Mouse (Mus musculus): ENCODE measurements at regions not wholly inside any gene's neighbourhood (a gene's known extent, or its start where the extent isn't known, plus 50 kb on each side); places are given as distances from the start of the nearest gene placed in this dataset.

DNA sequence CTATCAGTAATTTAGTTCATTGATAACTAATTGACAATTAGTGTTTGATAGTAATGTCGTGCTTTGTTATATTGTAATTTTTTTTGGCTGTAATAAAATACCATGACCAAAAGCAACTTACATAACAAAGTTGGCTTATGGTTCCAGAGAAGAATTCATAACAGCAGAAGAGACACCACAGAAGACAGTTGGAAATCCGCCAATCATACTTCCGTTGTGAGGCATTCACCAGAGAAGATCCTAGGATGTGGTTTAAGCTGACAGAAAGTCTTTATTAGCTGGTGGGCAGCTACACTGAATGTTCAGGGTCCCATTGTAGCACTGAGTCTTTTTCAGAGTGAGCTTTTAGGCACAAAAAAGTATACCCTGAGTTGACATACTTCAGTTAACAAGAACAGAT is 109.9 kb downstream of the Sec23a start:
- in situ Hi-C loops (cut with MboI, MseI): no loop called here

DNA sequence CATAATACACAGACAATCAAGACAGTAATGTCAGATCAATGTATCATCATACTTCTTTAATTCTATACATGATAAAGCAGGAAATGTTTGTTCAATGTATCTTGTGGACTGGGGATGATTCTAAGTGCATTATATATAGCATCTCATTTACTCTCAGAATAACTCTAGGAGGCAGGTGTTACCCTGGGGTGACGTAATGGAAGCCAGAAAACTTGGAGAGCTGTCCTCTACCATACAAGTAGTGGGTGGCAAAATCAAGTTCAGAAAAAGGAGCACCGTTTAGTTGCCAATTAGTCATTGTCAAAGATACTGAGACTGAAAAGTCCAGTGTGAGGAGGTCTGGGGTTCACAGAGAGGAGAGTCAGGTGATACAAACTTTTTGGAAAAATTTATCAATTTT is 136.0 kb downstream of the Sec23a start:
- in situ Hi-C loops (cut with MboI, MseI): loop anchor here (10.0 kb wide), 1 partner anchor 1079 kb away; no protein-coding TSS in a partner anchor

DNA sequence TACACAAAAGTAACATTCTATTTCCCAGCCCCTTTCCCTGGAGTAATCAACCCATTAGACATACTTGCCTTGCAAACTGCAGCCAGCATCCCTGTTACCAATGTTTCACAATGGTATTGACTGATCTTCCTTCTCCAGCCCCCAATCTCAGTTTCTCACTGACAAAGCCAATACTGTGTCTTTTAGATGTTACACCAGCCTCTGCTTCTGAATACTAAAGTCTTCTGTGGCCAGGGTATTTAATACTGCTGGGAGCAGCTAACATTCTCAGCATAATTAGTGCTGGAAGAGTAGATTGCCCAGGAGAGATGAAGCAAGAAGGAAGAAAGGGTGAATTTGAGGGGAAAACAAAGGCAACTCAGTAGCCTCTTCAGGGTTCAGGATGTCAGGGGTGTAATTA is 139.4 kb downstream of the Sec23a start:
- in situ Hi-C loops (cut with MboI, MseI): loop anchor here (10.0 to 25.0 kb wide), 2 partner anchors 1082 to 1590 kb away; no protein-coding TSS in a partner anchor

DNA sequence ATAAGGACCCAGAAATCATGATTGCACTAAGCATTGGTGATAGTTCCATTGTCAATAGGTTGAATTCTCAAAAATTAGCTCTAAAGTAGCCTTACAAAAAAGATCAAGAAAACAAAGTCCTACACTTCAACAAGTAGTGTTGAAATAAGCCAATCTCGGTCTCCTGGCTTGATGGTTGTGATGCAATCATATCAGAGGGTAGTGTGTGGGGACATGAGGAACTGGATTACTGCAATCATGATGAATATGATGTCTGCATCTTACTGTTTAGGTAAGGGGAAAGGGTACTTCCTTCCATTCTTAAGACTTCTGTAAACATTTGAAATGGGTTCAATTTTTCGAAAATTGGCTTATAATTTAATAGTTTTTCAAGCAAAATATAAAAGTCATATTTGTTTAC is 155.3 kb downstream of the Sec23a start:
- in situ Hi-C loops (cut with MboI, MseI): loop anchor here (25.0 kb wide), 1 partner anchor 1606 kb away; no protein-coding TSS in a partner anchor

DNA sequence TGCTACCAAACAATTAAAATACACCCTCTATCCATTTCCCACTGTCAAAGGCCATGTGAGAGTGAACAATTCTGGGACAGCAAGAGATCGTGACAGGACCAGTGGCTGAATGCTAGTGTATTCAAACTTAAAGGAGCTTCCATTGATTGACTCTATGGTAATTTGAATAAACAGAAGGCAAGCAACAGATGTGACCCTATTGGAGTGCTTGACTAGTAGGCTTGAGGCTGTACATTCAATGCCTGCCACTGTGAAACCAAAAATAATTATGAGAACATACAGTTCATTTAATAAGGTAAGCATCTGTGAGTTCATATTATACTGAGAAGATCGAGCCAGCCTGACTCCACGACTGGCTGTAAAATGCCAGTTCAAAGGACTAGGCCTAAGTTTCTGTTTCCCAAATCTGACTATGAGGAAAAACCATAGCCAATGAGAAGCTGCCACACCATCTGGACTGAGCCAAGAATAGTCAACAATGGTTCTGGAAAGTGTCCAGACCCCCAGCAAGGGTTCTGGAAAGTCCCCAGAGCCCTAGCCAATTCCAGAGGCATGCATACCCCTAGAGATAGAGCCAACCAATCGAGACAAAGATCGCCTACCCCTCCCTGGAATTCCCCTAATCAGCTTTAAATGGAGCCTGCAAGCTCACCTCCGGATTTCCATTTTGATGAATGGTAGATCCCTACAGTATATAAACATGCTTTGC is 160.0 kb downstream of the Sec23a start:
- in situ Hi-C loops (cut with MboI, MseI): loop anchor here (25.0 kb wide), 1 partner anchor 1610 kb away; no protein-coding TSS in a partner anchor

DNA sequence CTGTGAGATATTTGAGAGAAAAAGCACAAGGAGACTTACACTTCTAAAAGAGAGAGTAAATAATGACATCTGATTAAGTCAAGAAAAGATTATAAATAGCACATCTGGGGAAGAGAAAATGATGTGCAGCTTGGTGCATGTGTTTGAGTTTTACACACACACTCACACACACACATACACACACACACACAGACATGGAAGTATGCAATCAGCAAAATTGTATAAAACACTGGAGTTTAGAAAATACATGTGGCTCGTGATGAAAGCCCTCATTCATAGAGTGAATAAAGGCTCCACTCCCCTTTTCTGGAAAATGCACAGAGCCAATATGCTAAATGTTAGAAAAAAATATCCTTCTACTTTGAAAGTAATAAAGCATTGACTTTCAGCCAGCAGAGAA is 182.2 kb downstream of the Sec23a start:
- in situ Hi-C loops (cut with MboI, MseI): loop anchor here (10.0 kb wide), 1 partner anchor 445 kb away; no protein-coding TSS in a partner anchor

DNA sequence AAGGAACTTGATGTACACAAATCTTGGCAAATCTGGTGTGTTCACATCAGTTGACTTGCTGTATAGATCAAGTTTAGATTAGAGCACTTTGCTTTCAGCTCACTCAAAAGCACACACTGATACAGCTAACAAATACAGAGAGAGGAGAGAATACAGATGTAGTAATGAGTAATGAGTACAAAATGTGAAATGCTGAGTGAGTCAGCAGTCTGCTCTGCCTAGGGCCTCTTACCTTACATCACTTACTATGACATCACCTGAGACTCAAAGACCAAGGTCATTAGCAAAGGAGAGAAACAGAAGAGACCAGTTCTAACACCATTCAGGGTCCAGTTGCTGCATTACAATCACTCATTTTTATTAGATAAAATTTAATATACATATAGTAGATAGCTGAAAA is 184.0 kb downstream of the Sec23a start:
- in situ Hi-C loops (cut with MboI, MseI): no loop called here

DNA sequence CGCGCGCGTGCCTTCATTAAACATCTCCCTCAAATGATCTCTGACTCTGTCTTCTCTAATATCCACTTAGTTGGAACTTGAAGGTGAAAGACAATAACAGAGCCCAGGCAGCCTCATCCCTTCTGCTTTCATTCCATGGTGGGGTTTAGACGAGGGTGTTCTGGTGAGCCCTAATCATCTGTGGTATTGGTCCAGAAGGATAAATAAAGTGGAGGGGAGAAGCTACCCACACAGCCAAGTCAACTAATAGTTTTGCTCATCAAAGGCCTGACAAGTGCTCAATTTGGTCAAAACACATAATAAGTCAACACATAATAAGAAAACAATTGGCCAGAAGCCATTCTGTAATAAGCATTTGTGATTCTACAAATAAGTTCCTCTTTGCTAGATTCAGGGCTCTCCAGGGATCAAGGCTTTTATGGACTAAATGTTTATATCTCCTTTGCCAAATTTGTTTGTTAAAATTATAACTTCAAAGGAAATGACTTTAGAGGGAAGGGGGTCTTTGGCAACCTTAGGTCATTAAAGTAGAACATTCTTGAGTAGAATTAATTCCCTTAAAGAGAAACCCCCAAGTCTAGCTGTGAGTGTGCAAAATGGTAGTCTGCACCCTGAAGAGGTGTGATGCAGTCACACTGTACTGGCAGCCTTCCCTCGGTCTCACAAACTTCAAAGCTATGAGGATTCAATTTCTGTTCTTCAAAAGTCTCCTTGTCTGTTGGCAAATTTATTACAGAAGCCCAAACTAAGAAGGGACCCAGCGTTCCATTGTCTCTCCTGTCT is 186.5 kb downstream of the Sec23a start:
- in situ Hi-C loops (cut with MboI, MseI): no loop called here

DNA sequence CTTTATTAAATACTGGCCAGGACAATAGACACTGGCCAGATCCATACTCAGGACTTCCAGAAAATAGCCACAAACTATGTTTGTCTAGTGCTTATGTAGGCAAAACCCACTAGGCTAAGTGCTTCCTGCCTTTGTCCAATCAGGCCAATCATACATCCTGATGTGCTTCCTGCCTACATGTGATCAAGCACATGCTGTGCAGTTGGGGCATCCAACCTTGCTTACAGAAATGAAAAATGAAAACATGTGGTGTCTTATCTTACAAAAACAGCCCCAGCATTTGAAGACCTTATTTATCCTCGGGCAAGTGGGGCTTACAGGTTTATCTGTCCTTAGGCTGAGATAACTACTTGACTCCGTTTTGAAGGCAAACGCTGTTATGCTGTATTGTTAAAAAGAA is 188.8 kb downstream of the Sec23a start:
- in situ Hi-C loops (cut with MboI, MseI): no loop called here

DNA sequence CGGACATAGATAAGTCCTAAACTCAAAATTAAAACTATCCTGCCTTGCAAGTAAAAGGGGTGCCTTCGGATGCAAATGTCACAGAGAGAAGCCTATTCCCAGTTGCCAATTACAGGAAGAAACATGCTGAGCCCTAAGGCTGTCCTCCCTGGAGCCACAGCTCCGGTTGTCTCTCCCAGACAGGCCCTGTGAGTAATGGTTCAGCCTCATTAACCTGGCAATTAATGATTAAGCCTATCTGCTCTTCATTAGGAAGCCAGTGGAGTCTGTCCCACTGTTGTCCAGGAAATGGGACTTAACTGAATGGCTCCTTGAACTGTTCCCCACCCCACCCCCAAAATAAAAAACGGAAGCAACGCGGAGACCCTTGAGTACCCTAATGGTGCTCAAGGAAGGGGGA is 207.7 kb downstream of the Sec23a start:
- in situ Hi-C loops (cut with MboI, MseI): no loop called here

DNA sequence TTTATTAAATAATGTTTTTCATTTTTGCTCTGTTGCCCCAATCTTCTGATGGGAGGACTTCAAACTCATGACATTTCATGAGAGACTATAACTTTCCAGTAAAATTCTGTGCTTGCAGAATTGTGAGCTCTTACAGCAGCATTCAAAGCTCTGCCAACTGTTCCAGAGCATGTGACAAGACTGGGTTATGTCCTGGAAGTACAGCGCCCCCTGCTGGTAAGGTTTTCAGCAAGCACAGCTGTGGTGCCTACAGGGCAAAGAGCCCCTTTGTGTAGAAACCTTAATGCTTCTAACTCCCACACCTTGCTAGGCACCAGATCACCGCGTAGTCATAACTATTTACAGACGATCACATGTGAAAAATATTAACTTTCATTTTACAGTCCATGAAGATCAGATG is 209.4 kb downstream of the Sec23a start:
- in situ Hi-C loops (cut with MboI, MseI): no loop called here

Data from T-helper 1 cell (primary cell).